Mouse (Mus musculus) forebrain, embryonic 15.5 days (tissue): ENCODE data around the gene Nanog. TPM values are rescaled to one million over a fixed set of nuclear protein-coding genes. Genes with fewer than 3 reads are reported as not detected.

Source experiments
- polyA plus RNA-seq: library from polyadenylated mRNA; unstranded; fragments of >200 nt; fragmentation: Nextera tagmentation; extraction: Ambion mirVana; gene quantifications from 2 replicates; pipeline ENCODE4 v1.2.1, GENCODE M21; 2015

The Nanog gene
- polyA plus RNA-seq, 1 experiment from 2014 or later = 0.29 TPM

Other genes with a start within 250 kb of the Nanog start
- gene Rimklb, start 208.7 kb upstream of the Nanog start, polyA plus RNA-seq = 98.3 and 106 TPM in 2 replicates
- gene Mfap5, start 201.6 kb upstream of the Nanog start, polyA plus RNA-seq = 0.72 and 1.8 TPM in 2 replicates
- 0.37 and 0.45 TPM in 2 replicates for gene Aicda, start 153.7 kb upstream of the Nanog start, polyA plus RNA-seq
- gene Apobec1, start 105.0 kb upstream of the Nanog start, polyA plus RNA-seq = 4.5 and 4.9 TPM in 2 replicates
- not detected in 2 replicates for gene Gdf3, start 97.4 kb upstream of the Nanog start, polyA plus RNA-seq
- gene Dppa3, start 81.1 kb upstream of the Nanog start, polyA plus RNA-seq = not detected in 2 replicates
- gene Slc2a3, start 94.2 kb downstream of the Nanog start, polyA plus RNA-seq = 19.9 and 20.5 TPM in 2 replicates
- 6.4 and 6.8 TPM in 2 replicates for gene Foxj2, start 112.4 kb downstream of the Nanog start, polyA plus RNA-seq
- gene C3ar1, start 148.7 kb downstream of the Nanog start, polyA plus RNA-seq = 0.89 and 1.3 TPM in 2 replicates
- 112 and 122 TPM in 2 replicates for gene Necap1, start 167.0 kb downstream of the Nanog start, polyA plus RNA-seq
- 0.39 and 0.92 TPM in 2 replicates for gene Clec4a1, start 214.4 kb downstream of the Nanog start, polyA plus RNA-seq
- 0.59 and 0.69 TPM in 2 replicates for gene Clec4a3, start 245.0 kb downstream of the Nanog start, polyA plus RNA-seq